Mouse (Mus musculus): Measurements from ENCODE around the gene Hlcs. TPM values are rescaled to one million over a fixed set of nuclear protein-coding genes. Genes with fewer than 3 reads are reported as not detected.
A peak's percentile ranks its signal among the peaks of the same experiment; 100 is the strongest.

Gene Hlcs
- polyA plus RNA-seq, 1 experiment from 2014 or later, result 7.1 TPM

GRCm38 (mm10) chr16:94163051-94163450 lies 150.3 kb downstream of the Hlcs start:
- H3K4me3 ChIP-seq (ENCODE audit: low read depth, low read length), result no peak overlapping the region
- H3K9ac ChIP-seq (ENCODE audit: low read depth, low read length), result no peak overlapping the region
- no peaks in the 10 kb centered on the region for H3K36me3 ChIP-seq (ENCODE audit: control insufficient read depth, insufficient read depth, low read length)
- DNase-seq (ENCODE audit: low spot score) (no peak), ATAC-seq (replicated peaks; ENCODE audit: low FRiP score) (no peak)
- 85% methylated on average over 11 of the region's 11 CpGs for WGBS
- H3K27ac ChIP-seq (ENCODE audit: low read depth, low read length), result no peak overlapping the region
- H3K4me2 ChIP-seq, result no peak overlapping the region
- no peaks in the 10 kb centered on the region for H3K27me3 ChIP-seq (replicated peaks; ENCODE audit: control insufficient read depth, insufficient read depth, low read length)
- H3K9me3 ChIP-seq (ENCODE audit: control insufficient read depth, low read length), result no peaks in the 10 kb centered on the region
- H3K4me1 ChIP-seq (replicated peaks; ENCODE audit: control insufficient read depth, insufficient read depth, low read length), result peaks cover 7% of the 10 kb centered on the region; the same call in 1 of the 2 replicates

GRCm38 (mm10) chr16:94162000-94162399 lies 151.4 kb downstream of the Hlcs start:
- no peaks in the 10 kb centered on the region for H3K9me3 ChIP-seq (ENCODE audit: control insufficient read depth, low read length)
- H3K4me2 ChIP-seq, result no peak overlapping the region
- WGBS, result 56% methylated on average over 6 of the region's 6 CpGs
- ATAC-seq (replicated peaks; ENCODE audit: low FRiP score) (no peak), DNase-seq (ENCODE audit: low spot score) (no peak)
- H3K36me3 ChIP-seq (ENCODE audit: control insufficient read depth, insufficient read depth, low read length), result no peaks in the 10 kb centered on the region
- peaks cover 7% of the 10 kb centered on the region; the same call in 1 of the 2 replicates for H3K4me1 ChIP-seq (replicated peaks; ENCODE audit: control insufficient read depth, insufficient read depth, low read length)
- H3K4me3 ChIP-seq (ENCODE audit: low read depth, low read length), result no peak overlapping the region
- no peaks in the 10 kb centered on the region for H3K27me3 ChIP-seq (replicated peaks; ENCODE audit: control insufficient read depth, insufficient read depth, low read length)
- H3K9ac ChIP-seq (ENCODE audit: low read depth, low read length), result no peak overlapping the region
- no peak overlapping the region for H3K27ac ChIP-seq (ENCODE audit: low read depth, low read length)

GRCm38 (mm10) chr16:94157819-94158218 lies 155.6 kb downstream of the Hlcs start:
- Histone ChIP-seq H3K36me3 (ENCODE audit: control insufficient read depth, insufficient read depth, low read length) (no peaks in the 10 kb centered on the region), H3K27me3 (replicated peaks; ENCODE audit: control insufficient read depth, insufficient read depth, low read length) (no peaks in the 10 kb centered on the region), H3K4me3 (ENCODE audit: low read depth, low read length) (no peak overlapping the region), H3K9ac (ENCODE audit: low read depth, low read length) (no peak overlapping the region), H3K4me1 (replicated peaks; ENCODE audit: control insufficient read depth, insufficient read depth, low read length) (no peaks in the 10 kb centered on the region; the same call in 1 of the 2 replicates), H3K4me2 (no peak overlapping the region), H3K27ac (ENCODE audit: low read depth, low read length) (no peak overlapping the region), H3K9me3 (ENCODE audit: control insufficient read depth, low read length) (no peaks in the 10 kb centered on the region)
- WGBS, result 76% methylated on average over 8 of the region's 8 CpGs
- DNase-seq (ENCODE audit: low spot score) (no peak), ATAC-seq (replicated peaks; ENCODE audit: low FRiP score) (no peak)

- H3K36me3 ChIP-seq (ENCODE audit: control insufficient read depth, insufficient read depth, low read length), result no peaks in the 10 kb centered on the region
- H3K9ac ChIP-seq (ENCODE audit: low read depth, low read length), result no peak overlapping the region
- WGBS, result 43% methylated on average over 14 of the region's 14 CpGs
- no peak overlapping the region for H3K4me3 ChIP-seq (ENCODE audit: low read depth, low read length)
- peaks cover 8% of the 10 kb centered on the region for H3K4me1 ChIP-seq (replicated peaks; ENCODE audit: control insufficient read depth, insufficient read depth, low read length)
- H3K4me2 ChIP-seq, result no peak overlapping the region
- no peaks in the 10 kb centered on the region for H3K27me3 ChIP-seq (replicated peaks; ENCODE audit: control insufficient read depth, insufficient read depth, low read length)
- H3K9me3 ChIP-seq (ENCODE audit: control insufficient read depth, low read length), result no peaks in the 10 kb centered on the region
- ATAC-seq (replicated peaks; ENCODE audit: low FRiP score), result no peak
- no peak for DNase-seq (ENCODE audit: low spot score)
- no peak overlapping the region for H3K27ac ChIP-seq (ENCODE audit: low read depth, low read length)
Measured at GRCm38 (mm10) chr16:94155041-94155653, 158.2 kb downstream of the Hlcs start.

- H3K4me3 ChIP-seq (ENCODE audit: low read depth, low read length), result no peak overlapping the region
Measured at GRCm38 (mm10) chr16:94150125-94151103, 163.0 kb downstream of the Hlcs start.

GRCm38 (mm10) chr16:94148139-94148538 lies 165.2 kb downstream of the Hlcs start:
- Histone ChIP-seq H3K9ac (ENCODE audit: low read depth, low read length) (no peak overlapping the region), H3K36me3 (ENCODE audit: control insufficient read depth, insufficient read depth, low read length) (no peaks in the 10 kb centered on the region), H3K4me1 (replicated peaks; ENCODE audit: control insufficient read depth, insufficient read depth, low read length) (peaks cover 21% of the 10 kb centered on the region), H3K4me3 (ENCODE audit: low read depth, low read length) (no peak overlapping the region), H3K9me3 (ENCODE audit: control insufficient read depth, low read length) (no peaks in the 10 kb centered on the region), H3K27ac (ENCODE audit: low read depth, low read length) (no peak overlapping the region), H3K4me2 (no peak overlapping the region), H3K27me3 (replicated peaks; ENCODE audit: control insufficient read depth, insufficient read depth, low read length) (no peaks in the 10 kb centered on the region; the same call in 1 of the 2 replicates)
- DNase-seq (ENCODE audit: low spot score) (no peak), ATAC-seq (replicated peaks; ENCODE audit: low FRiP score) (no peak)
- WGBS, result 60% methylated on average over 11 of the region's 11 CpGs

More at GRCm38 (mm10) chr16:94150125-94151103, 163.0 kb downstream of the Hlcs start:
- ATAC-seq (replicated peaks; ENCODE audit: low FRiP score) (peak; percentile 99), DNase-seq (ENCODE audit: low spot score) (peak; percentile 60)
- H3K4me2 ChIP-seq, result peak overlapping the region; percentile 46
- H3K9ac ChIP-seq (ENCODE audit: low read depth, low read length), result no peak overlapping the region
- no peaks in the 10 kb centered on the region; the same call in 1 of the 2 replicates for H3K27me3 ChIP-seq (replicated peaks; ENCODE audit: control insufficient read depth, insufficient read depth, low read length)
- H3K27ac ChIP-seq (ENCODE audit: low read depth, low read length), result peak overlapping the region; percentile 66
- no peaks in the 10 kb centered on the region for H3K9me3 ChIP-seq (ENCODE audit: control insufficient read depth, low read length)
- 52% methylated on average over 15 of the region's 15 CpGs for WGBS
- peaks cover 18% of the 10 kb centered on the region for H3K4me1 ChIP-seq (replicated peaks; ENCODE audit: control insufficient read depth, insufficient read depth, low read length)
- H3K36me3 ChIP-seq (ENCODE audit: control insufficient read depth, insufficient read depth, low read length), result no peaks in the 10 kb centered on the region

- Histone ChIP-seq H3K27ac (ENCODE audit: low read depth, low read length) (no peak overlapping the region), H3K4me1 (replicated peaks; ENCODE audit: control insufficient read depth, insufficient read depth, low read length) (peaks cover 7% of the 10 kb centered on the region; the same call in 1 of the 2 replicates), H3K9me3 (ENCODE audit: control insufficient read depth, low read length) (no peaks in the 10 kb centered on the region), H3K27me3 (replicated peaks; ENCODE audit: control insufficient read depth, insufficient read depth, low read length) (no peaks in the 10 kb centered on the region; the same call in 1 of the 2 replicates), H3K4me2 (no peak overlapping the region), H3K36me3 (ENCODE audit: control insufficient read depth, insufficient read depth, low read length) (no peaks in the 10 kb centered on the region), H3K9ac (ENCODE audit: low read depth, low read length) (no peak overlapping the region), H3K4me3 (ENCODE audit: low read depth, low read length) (no peak overlapping the region)
- WGBS, result 34% methylated on average over 10 of the region's 10 CpGs
- DNase-seq (ENCODE audit: low spot score) (no peak), ATAC-seq (replicated peaks; ENCODE audit: low FRiP score) (no peak)
Measured at GRCm38 (mm10) chr16:94143325-94143724, 170.0 kb downstream of the Hlcs start.

GRCm38 (mm10) chr16:94140746-94141145 lies 172.6 kb downstream of the Hlcs start:
- H3K9ac ChIP-seq (ENCODE audit: low read depth, low read length), result no peak overlapping the region
- ATAC-seq (replicated peaks; ENCODE audit: low FRiP score), result no peak
- H3K27ac ChIP-seq (ENCODE audit: low read depth, low read length), result no peak overlapping the region
- no peaks in the 10 kb centered on the region for H3K9me3 ChIP-seq (ENCODE audit: control insufficient read depth, low read length)
- H3K4me3 ChIP-seq (ENCODE audit: low read depth, low read length), result no peak overlapping the region
- H3K36me3 ChIP-seq (ENCODE audit: control insufficient read depth, insufficient read depth, low read length), result no peaks in the 10 kb centered on the region
- DNase-seq (ENCODE audit: low spot score), result no peak
- peaks cover 4% of the 10 kb centered on the region; the same call in 1 of the 2 replicates for H3K4me1 ChIP-seq (replicated peaks; ENCODE audit: control insufficient read depth, insufficient read depth, low read length)
- no peaks in the 10 kb centered on the region for H3K27me3 ChIP-seq (replicated peaks; ENCODE audit: control insufficient read depth, insufficient read depth, low read length)
- no peak overlapping the region for H3K4me2 ChIP-seq
- 67% methylated on average over 10 of the region's 10 CpGs for WGBS

All from liver, embryonic 11.5 days (tissue).